Mouse (Mus musculus) C2C12 (cell line): ENCODE results near the gene Chrna9.

Experiments
- CTCF ChIP-seq: IDR thresholded peaks from one replicate; pipeline ENCODE4 v1.5.1; 2011; ENCODE audit not compliant: control insufficient read depth, insufficient read depth, insufficient read length
- FOSL1 ChIP-seq: IDR thresholded peaks from one replicate; pipeline ENCODE4 v1.8.0; 2011; ENCODE audit warnings: mild to moderate bottlenecking, low read length; ENCODE audit not compliant: poor library complexity, insufficient read depth, severe bottlenecking
- MAX ChIP-seq: IDR thresholded peaks from one replicate; pipeline ENCODE4 v1.6.1; 2011; ENCODE audit warnings: mild to moderate bottlenecking, control low read depth
- MYOD1 ChIP-seq: IDR thresholded peaks from one replicate; pipeline ENCODE4 v1.6.1; 2011; ENCODE audit warnings: low read depth; ENCODE audit not compliant: control insufficient read depth, insufficient read length
- MYOG ChIP-seq: IDR thresholded peaks from one replicate; pipeline ENCODE4 v1.6.1; 2011; ENCODE audit not compliant: control insufficient read depth, insufficient read length; ENCODE audit errors: extremely low read depth

DNA sequence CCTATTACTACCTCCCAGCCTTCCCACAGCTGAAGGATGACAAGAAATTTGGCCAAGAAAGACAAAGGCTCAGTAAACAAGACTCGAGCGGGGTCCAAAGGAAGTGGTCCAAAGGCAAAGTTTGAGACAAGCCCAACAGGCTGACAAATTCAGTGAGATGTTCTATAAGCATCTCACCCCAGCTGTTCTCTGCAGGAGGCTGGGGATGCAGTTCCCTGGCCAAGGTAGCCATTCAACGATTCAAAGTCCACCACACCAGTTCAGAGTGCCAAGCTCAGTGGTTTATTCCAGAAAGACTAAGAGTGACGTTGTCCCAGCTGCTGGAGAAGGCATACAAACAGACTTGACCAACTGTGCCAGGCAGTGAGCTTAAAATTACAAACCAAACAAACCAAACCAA, 4.5 kb upstream of the Chrna9 start:
- TF ChIP-seq MAX = no peak
- no peak for TF ChIP-seq CTCF
- TF ChIP-seq FOSL1 = no peak
- TF ChIP-seq MYOD1 = no peak
- no peak for TF ChIP-seq MYOG
